Mouse (Mus musculus) brain, embryonic 18.5 days (tissue): ENCODE measurements around the gene Gm13691.
"Not testable (repeated sequence)": the region's sequence is repeated elsewhere in the genome, so short reads cannot be mapped to it uniquely, and the experiment has no call there.

Source experiments
- DNase-seq: peaks from one replicate; pipeline ENCODE4 v3.0.0-alpha.2; 2012; ENCODE audit warnings: low read depth, low spot score

Gm13691 gene

DNA sequence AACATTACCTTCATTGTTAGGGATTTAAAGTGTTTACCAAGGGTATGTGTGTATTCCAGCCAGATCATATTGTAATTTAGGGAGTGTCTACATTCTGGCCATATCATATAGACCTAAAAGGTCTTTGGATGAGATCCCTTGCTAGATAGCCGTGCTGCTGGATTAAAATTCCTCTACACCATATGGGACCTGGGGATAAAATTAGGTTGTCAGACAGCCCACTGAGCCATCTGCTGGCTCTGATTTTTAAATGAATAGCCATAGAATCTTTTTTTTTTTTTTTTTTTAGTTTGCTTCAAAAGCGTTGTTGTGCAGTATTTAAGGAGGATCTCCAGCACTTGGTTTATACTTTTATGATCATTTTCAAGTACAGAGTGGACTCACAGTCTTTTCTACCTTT is 42.2 kb downstream of the Gm13691 start:
- no peak for DNase-seq

DNA sequence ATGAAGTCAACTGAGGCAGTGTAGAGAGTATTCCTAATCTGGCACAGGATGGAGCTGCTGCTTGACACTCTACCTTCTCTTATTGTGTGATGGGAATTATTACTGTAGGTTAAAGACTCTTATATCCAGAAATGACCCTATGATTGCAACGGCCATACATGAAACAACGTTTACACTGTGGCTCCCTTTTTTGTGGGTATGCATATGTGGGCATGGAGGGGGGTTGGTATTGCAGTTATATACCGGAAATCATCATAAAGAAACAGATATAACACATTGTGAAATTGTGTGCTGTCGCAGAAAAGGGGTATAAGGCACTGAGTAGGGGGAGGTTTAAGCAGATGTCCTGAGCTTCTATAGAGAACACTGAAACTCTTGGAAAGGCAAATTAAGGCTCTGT is 45.6 kb downstream of the Gm13691 start:
- DNase-seq: no peak

GRCm38 (mm10) chr2:84037304-84037703 is 47.0 kb downstream of the Gm13691 start:
- peak; percentile 10 for DNase-seq

- not testable (repeated sequence) for DNase-seq
Measured at GRCm38 (mm10) chr2:84037943-84038342, 47.6 kb downstream of the Gm13691 start.

DNA sequence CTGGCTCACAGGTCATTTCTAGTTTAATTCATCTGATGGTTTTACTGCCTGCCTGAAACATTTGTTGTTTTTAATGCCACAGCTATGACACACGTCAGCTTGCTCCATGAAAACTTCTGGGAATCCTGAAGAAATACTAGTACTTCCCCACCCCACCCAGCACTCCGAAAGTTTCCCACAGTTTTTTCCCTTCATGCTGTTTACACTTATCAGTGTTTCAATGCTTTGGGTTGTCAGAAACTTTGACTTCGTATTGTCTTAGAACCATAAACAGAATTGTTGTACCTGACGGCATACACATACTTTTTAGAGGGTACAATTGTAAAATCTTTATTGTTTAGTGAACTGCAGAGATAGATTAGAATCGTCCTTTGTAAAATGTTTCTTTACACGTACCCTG is 48.9 kb downstream of the Gm13691 start:
- DNase-seq: no peak
